8 mouse cellular contexts compared by ENCODE assay signal in genomic region chr3:30994859-30995258, GRCm38 (mm10). TPM values are rescaled to one million over a fixed set of nuclear protein-coding genes. Genes with fewer than 3 reads are reported as not detected.
A peak's percentile ranks its signal among the peaks of the same experiment; 100 is the strongest.
DNase-seq lines count a peak whose midpoint lies in the region; ATAC-seq and TF ChIP-seq lines count a peak whose summit lies in the region.

No protein-coding gene starts in this region.

- H3K9me3 ChIP-seq in heart, embryonic 14.5 days (ENCODE audit: control insufficient read depth, low read length) = no peaks in the 10 kb centered on the region
- H3K9me3 ChIP-seq in G1E (replicated peaks) = no peaks in the 10 kb centered on the region
- H3K9me3 ChIP-seq in forebrain, embryonic 16.5 days (ENCODE audit: control insufficient read depth, low read length) = no peaks in the 10 kb centered on the region

- peaks cover 39% of the 10 kb centered on the region for H3K79me2 ChIP-seq in macrophage (ENCODE audit: inconsistent target)

- H3K9ac ChIP-seq in heart, embryonic 14.5 days (ENCODE audit: low read length) = peak overlapping the region; percentile 92
- peak overlapping the region; percentile 74; the same call in 1 of the 2 replicates for H3K9ac ChIP-seq in forebrain, embryonic 16.5 days (replicated peaks; ENCODE audit: low read depth, low read length)

- H3K27me3 ChIP-seq in heart, embryonic 14.5 days (ENCODE audit: control insufficient read depth, insufficient read depth, low read length) = no peaks in the 10 kb centered on the region
- H3K27me3 ChIP-seq in G1E (ENCODE audit: insufficient read depth, low read length) = no peaks in the 10 kb centered on the region
- no peaks in the 10 kb centered on the region for H3K27me3 ChIP-seq in forebrain, embryonic 16.5 days (replicated peaks; ENCODE audit: control insufficient read depth, insufficient read depth, low read length)

- peak overlapping the region; percentile 44 to 93; a peak in 3 of 4 replicates for H3K4me3 ChIP-seq in heart, embryonic 14.5 days (ENCODE audit: control insufficient read depth in 1 of 2, insufficient read depth in 1 of 2, low read depth in 1 of 2, low read length in 2 of 2)
- H3K4me3 ChIP-seq in G1E (ENCODE audit: low read depth, low read length) = peak overlapping the region; percentile 96
- peak overlapping the region; percentile 61 for H3K4me3 ChIP-seq in forebrain, embryonic 16.5 days (replicated peaks; ENCODE audit: low read length)
- H3K4me3 ChIP-seq in macrophage (ENCODE audit: inconsistent target) = peak overlapping the region; percentile 45

- WGBS in heart, embryonic 14.5 days = 17% methylated on average over 6 of the region's 6 CpGs
- WGBS in forebrain, embryonic 16.5 days = 20% methylated on average over 6 of the region's 6 CpGs
- 16% methylated on average over 6 of the region's 6 CpGs for WGBS in macrophage (ENCODE audit: missing documents)

- peaks cover 3 to 20% of the 10 kb centered on the region in 2 experiments; a peak in 3 of 4 replicates for H3K4me1 ChIP-seq in heart, embryonic 14.5 days (ENCODE audit: control insufficient read depth in 2 of 2, insufficient read depth in 2 of 2, low read length in 2 of 2)
- peaks cover 44% of the 10 kb centered on the region for H3K4me1 ChIP-seq in G1E (ENCODE audit: insufficient read depth, low read depth, low read length)
- peaks cover 15% of the 10 kb centered on the region for H3K4me1 ChIP-seq in forebrain, embryonic 16.5 days (replicated peaks; ENCODE audit: control insufficient read depth, insufficient read depth, low read length)

- TF ChIP-seq CTCF in G1E (IDR thresholded peaks at IDR 0.05; ENCODE audit: low read depth, low read length) = no peak

- DNase-seq in heart, adult 9 months (ENCODE audit: low spot score in 2 of 2) = no peak
- no peak for DNase-seq in G1E (ENCODE audit: low spot score)
- DNase-seq in spleen, adult 12 weeks (ENCODE audit: low spot score) = no peak
- no peak for DNase-seq in adrenal gland, adult 2 months
- no peak for DNase-seq in thymus, postnatal 10 days (ENCODE audit: low spot score in 2 of 2)

- H3K36me3 ChIP-seq in heart, embryonic 14.5 days (ENCODE audit: control insufficient read depth, insufficient read depth, low read length) = no peaks in the 10 kb centered on the region
- H3K36me3 ChIP-seq in G1E (replicated peaks) = peaks cover 11% of the 10 kb centered on the region
- no peaks in the 10 kb centered on the region for H3K36me3 ChIP-seq in forebrain, embryonic 16.5 days (ENCODE audit: control insufficient read depth, insufficient read depth)
- H3K36me3 ChIP-seq in macrophage (ENCODE audit: inconsistent target) = no peaks in the 10 kb centered on the region

- peak overlapping the region in 1 of 2 experiments; percentile 91; a peak in 1 of 4 replicates for H3K27ac ChIP-seq in heart, embryonic 14.5 days (replicated peaks in 1 of 2; ENCODE audit: control insufficient read depth in 1 of 2, insufficient read depth in 1 of 2, low read depth in 2 of 2, low read length in 2 of 2)
- no peak overlapping the region for H3K27ac ChIP-seq in forebrain, embryonic 16.5 days (ENCODE audit: low read length)
- H3K27ac ChIP-seq in macrophage = peak overlapping the region; percentile 85

- H3K4me2 ChIP-seq in heart, embryonic 14.5 days (ENCODE audit: low read length) = peak overlapping the region; percentile 87
- H3K4me2 ChIP-seq in forebrain, embryonic 16.5 days (ENCODE audit: low read length) = peak overlapping the region; percentile 67

- no peak for ATAC-seq in heart, embryonic 14.5 days (ENCODE audit: insufficient number of reproducible peaks, insufficient read depth, low FRiP score, low read depth)
- ATAC-seq in G1E (ENCODE audit: extremely low read depth, insufficient number of reproducible peaks, low FRiP score, poor library complexity, severe bottlenecking) = no peak
- no peak for ATAC-seq in forebrain, embryonic 16.5 days

RNA-seq across cellular contexts. Expression of gene Prkci, which starts 0.7 kb away (rescaled TPM):
- polyA plus RNA-seq in heart, embryonic 14.5 days (2014; fragmentation: Nextera tagmentation; extraction: Ambion mirVana) = 18.4 and 21.1 TPM in 2 replicates
- total RNA-seq in G1E (2014; fragmentation: Nextera tagmentation) (35.7 and 37.8 TPM in 2 replicates), G1E (2017) (22.0 and 24.4 TPM in 2 replicates)
- polyA plus RNA-seq in G1E (2012) (4.8 and 5.1 TPM in 2 replicates), macrophage (2018) (11.7 to 13.3 TPM (median 12.1 TPM) in 3 replicates)
- 25.5 and 30.8 TPM in 2 replicates for polyA plus RNA-seq in forebrain, embryonic 16.5 days (2015; fragmentation: Nextera tagmentation; extraction: Ambion mirVana)
- 10 to 100 TPM in 22 of 26 experiments, 1 to 10 TPM in 4; 6.3 to 44.2 (median 23.3) TPM for total RNA-seq in macrophage (2018; cell fraction: chromatin; rRNA removed)
- 10 to 100 TPM in 14 of 26 experiments, 1 to 10 TPM in 12; 5.7 to 16.6 (median 10.6) TPM for total RNA-seq in macrophage (2018; cell fraction: cytosol; rRNA removed)
- 10 to 100 TPM in 18 of 26 experiments, 1 to 10 TPM in 8; 5.3 to 34.0 (median 13.7) TPM for total RNA-seq in macrophage (2018; cell fraction: nucleus; rRNA removed)
- total RNA-seq in adrenal gland, adult 2 months (2021) = 10 to 100 TPM; 47.5 to 47.8 TPM
- 8.4 and 8.5 TPM in 2 replicates for polyA plus RNA-seq in adrenal gland, adult 2 months (2012; rRNA removed)

RNA-seq across cellular contexts. Expression of gene Phc3, which starts 25.6 kb away (rescaled TPM):
- polyA plus RNA-seq in heart, embryonic 14.5 days (2014; fragmentation: Nextera tagmentation; extraction: Ambion mirVana) = 6.6 and 7.2 TPM in 2 replicates
- total RNA-seq in G1E (2014; fragmentation: Nextera tagmentation) (64.3 and 71.4 TPM in 2 replicates), G1E (2017) (22.1 and 22.6 TPM in 2 replicates)
- polyA plus RNA-seq in G1E (2012) (1.6 and 3.2 TPM in 2 replicates), macrophage (2018) (12.6 to 15.8 TPM (median 13.7 TPM) in 3 replicates)
- polyA plus RNA-seq in forebrain, embryonic 16.5 days (2015; fragmentation: Nextera tagmentation; extraction: Ambion mirVana) = 7.5 and 8.5 TPM in 2 replicates
- total RNA-seq in macrophage (2018; cell fraction: chromatin; rRNA removed) = 100 to 1,000 TPM in 20 of 26 experiments, 10 to 100 TPM in 6; 72.3 to 198 (median 135) TPM
- total RNA-seq in macrophage (2018; cell fraction: cytosol; rRNA removed) = 10 to 100 TPM; 14.4 to 33.1 (median 22.9) TPM
- 100 to 1,000 TPM in 6 of 26 experiments, 10 to 100 TPM in 20; 42.7 to 146 (median 74.6) TPM for total RNA-seq in macrophage (2018; cell fraction: nucleus; rRNA removed)
- total RNA-seq in adrenal gland, adult 2 months (2021) = 10 to 100 TPM; 26.8 to 41.5 TPM
- polyA plus RNA-seq in adrenal gland, adult 2 months (2012; rRNA removed) = 24.8 and 32.1 TPM in 2 replicates

Comparison
In these comparisons a context has a peak if more than half of its experiments do, and no peak if none do; other contexts are left out.
1. H3K4me3 ChIP-seq: peak in every context shown above with its lines; median percentile 96 in G1E; 68 in heart, embryonic 14.5 days; 61 in forebrain, embryonic 16.5 days; 45 in macrophage.